Mouse (Mus musculus): Measurements from ENCODE around the gene Ccna1.

GRCm38 (mm10) chr3:55098014-55098413, 42.7 kb upstream of the Ccna1 start:
- TF ChIP-seq POLR2A (IDR thresholded peaks at IDR 0.05; ENCODE audit: low read depth, low read length) (no peak), CTCF (conservative IDR thresholded peaks at IDR 0.05; ENCODE audit: insufficient read depth, insufficient read length, low read depth, low read length) (no peak)
